Mouse (Mus musculus): ENCODE results near the gene Muc3. TPM values are rescaled to one million over a fixed set of nuclear protein-coding genes. Genes with fewer than 3 reads are reported as not detected.
"Not testable (repeated sequence)": the region's sequence is repeated elsewhere in the genome, so short reads cannot be mapped to it uniquely, and the experiment has no call there.

Gene Muc3
- polyA plus RNA-seq (2012; rRNA removed) (not detected in 2 replicates), polyA plus RNA-seq (2014; fragmentation: Nextera tagmentation; extraction: Ambion mirVana) (not detected in 2 replicates)

- not testable (repeated sequence) for H3K9ac ChIP-seq (ENCODE audit: low read depth, low read length, severe bottlenecking); H3K4me3 ChIP-seq (replicated peaks; ENCODE audit: low read length); H3K27me3 ChIP-seq (ENCODE audit: control insufficient read depth, insufficient read depth, low read length); H3K36me3 ChIP-seq (ENCODE audit: control insufficient read depth, insufficient read depth, low read length); H3K4me1 ChIP-seq (ENCODE audit: control insufficient read depth, insufficient read depth, low read length); DNase-seq (ENCODE audit: low spot score); H3K27ac ChIP-seq (replicated peaks; ENCODE audit: low read depth, low read length); ATAC-seq (ENCODE audit: low FRiP score, low read depth); H3K4me2 ChIP-seq (replicated peaks; ENCODE audit: low read depth, low read length, severe bottlenecking)
- peaks cover 11% of the 10 kb centered on the region; the same call in 1 of the 2 replicates for H3K9me3 ChIP-seq (ENCODE audit: control insufficient read depth, low read length)
Measured at GRCm38 (mm10) chr5:137149272-137149882, at the start of gene Muc3. Gene Muc3 (minus strand): TSS chr5:137149322.

GRCm38 (mm10) chr5:137194488-137195120, 45.5 kb upstream of the Muc3 start:
- DNase-seq (ENCODE audit: low spot score), result no peak
- Histone ChIP-seq H3K36me3 (ENCODE audit: control insufficient read depth, insufficient read depth, low read length) (no peaks in the 10 kb centered on the region), H3K4me1 (ENCODE audit: control insufficient read depth, insufficient read depth, low read length) (no peaks in the 10 kb centered on the region), H3K4me3 (replicated peaks; ENCODE audit: low read length) (no peak overlapping the region), H3K27me3 (ENCODE audit: control insufficient read depth, insufficient read depth, low read length) (0 out of 2 replicates have a peak, but pooled peaks cover 6% of the 10 kb centered on the region), H3K4me2 (replicated peaks; ENCODE audit: low read depth, low read length, severe bottlenecking) (no peak overlapping the region), H3K9ac (ENCODE audit: low read depth, low read length, severe bottlenecking) (no peak overlapping the region), H3K27ac (replicated peaks; ENCODE audit: low read depth, low read length) (no peak overlapping the region), H3K9me3 (ENCODE audit: control insufficient read depth, low read length) (no peaks in the 10 kb centered on the region)
- TF ChIP-seq POLR2A (IDR thresholded peaks at IDR 0.05; ENCODE audit: borderline replicate concordance, extremely low read depth, insufficient read depth, insufficient read length), result no peak
- WGBS, result 79% methylated on average over 8 of the region's 8 CpGs
- ATAC-seq (ENCODE audit: low FRiP score, low read depth), result no peak

GRCm38 (mm10) chr5:137193279-137193952, 44.3 kb upstream of the Muc3 start:
- no peak overlapping the region for H3K4me3 ChIP-seq (replicated peaks; ENCODE audit: low read length)
- ATAC-seq (ENCODE audit: low FRiP score, low read depth) (no peak), DNase-seq (ENCODE audit: low spot score) (no peak)
- no peak overlapping the region for H3K27ac ChIP-seq (replicated peaks; ENCODE audit: low read depth, low read length)
- WGBS, result 39% methylated on average over 8 of the region's 8 CpGs
- H3K9ac ChIP-seq (ENCODE audit: low read depth, low read length, severe bottlenecking), result no peak overlapping the region
- no peaks in the 10 kb centered on the region for H3K4me1 ChIP-seq (ENCODE audit: control insufficient read depth, insufficient read depth, low read length)
- 0 out of 2 replicates have a peak, but pooled peaks cover 6% of the 10 kb centered on the region for H3K27me3 ChIP-seq (ENCODE audit: control insufficient read depth, insufficient read depth, low read length)
- H3K4me2 ChIP-seq (replicated peaks; ENCODE audit: low read depth, low read length, severe bottlenecking), result no peak overlapping the region
- no peaks in the 10 kb centered on the region for H3K9me3 ChIP-seq (ENCODE audit: control insufficient read depth, low read length)
- TF ChIP-seq POLR2A (IDR thresholded peaks at IDR 0.05; ENCODE audit: borderline replicate concordance, extremely low read depth, insufficient read depth, insufficient read length), result no peak
- no peaks in the 10 kb centered on the region for H3K36me3 ChIP-seq (ENCODE audit: control insufficient read depth, insufficient read depth, low read length)

GRCm38 (mm10) chr5:137189326-137189725, 40.2 kb upstream of the Muc3 start:
- no peaks in the 10 kb centered on the region for H3K36me3 ChIP-seq (ENCODE audit: control insufficient read depth, insufficient read depth, low read length)
- H3K4me1 ChIP-seq (ENCODE audit: control insufficient read depth, insufficient read depth, low read length), result no peaks in the 10 kb centered on the region
- H3K9me3 ChIP-seq (ENCODE audit: control insufficient read depth, low read length), result no peaks in the 10 kb centered on the region
- DNase-seq (ENCODE audit: low spot score) (no peak), ATAC-seq (ENCODE audit: low FRiP score, low read depth) (no peak)
- peak overlapping the region; percentile 68 for H3K4me2 ChIP-seq (replicated peaks; ENCODE audit: low read depth, low read length, severe bottlenecking)
- no peak for TF ChIP-seq POLR2A (IDR thresholded peaks at IDR 0.05; ENCODE audit: borderline replicate concordance, extremely low read depth, insufficient read depth, insufficient read length)
- 0 out of 2 replicates have a peak, but pooled peaks cover 6% of the 10 kb centered on the region for H3K27me3 ChIP-seq (ENCODE audit: control insufficient read depth, insufficient read depth, low read length)
- peak overlapping the region; percentile 48 for H3K4me3 ChIP-seq (replicated peaks; ENCODE audit: low read length)
- H3K27ac ChIP-seq (replicated peaks; ENCODE audit: low read depth, low read length), result no peak overlapping the region
- H3K9ac ChIP-seq (ENCODE audit: low read depth, low read length, severe bottlenecking), result peak overlapping the region; percentile 73
- WGBS, result 2% methylated on average over 30 of the region's 34 CpGs

DNA sequence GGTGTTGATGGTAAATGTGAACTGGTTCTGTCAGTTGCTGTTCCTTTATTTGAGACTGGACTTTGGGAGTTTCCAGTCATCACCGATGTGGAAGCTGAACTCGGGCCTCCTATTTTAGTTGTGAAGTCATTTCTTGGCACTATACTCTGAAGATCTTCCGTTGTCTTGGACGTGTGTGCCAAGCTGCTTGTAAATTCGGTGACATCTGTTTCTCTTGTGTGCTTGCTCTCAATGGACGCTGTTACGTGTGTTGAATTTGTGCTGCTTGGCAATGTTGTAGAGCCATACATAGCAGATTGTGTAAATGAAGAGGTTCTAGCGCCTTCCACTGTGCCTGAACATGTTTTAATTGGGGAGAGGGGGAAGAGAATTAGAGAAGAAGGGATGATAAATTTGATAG, 36.2 kb upstream of the Muc3 start:
- no peak for ATAC-seq (ENCODE audit: low FRiP score, low read depth)

More for the DNA sequence above, 36.2 kb upstream of the Muc3 start:
- Histone ChIP-seq H3K27ac (replicated peaks; ENCODE audit: low read depth, low read length) (no peak overlapping the region), H3K4me1 (ENCODE audit: control insufficient read depth, insufficient read depth, low read length) (no peaks in the 10 kb centered on the region), H3K4me3 (replicated peaks; ENCODE audit: low read length) (no peak overlapping the region), H3K27me3 (ENCODE audit: control insufficient read depth, insufficient read depth, low read length) (0 out of 2 replicates have a peak, but pooled peaks cover 6% of the 10 kb centered on the region), H3K4me2 (replicated peaks; ENCODE audit: low read depth, low read length, severe bottlenecking) (no peak overlapping the region), H3K9me3 (ENCODE audit: control insufficient read depth, low read length) (no peaks in the 10 kb centered on the region), H3K36me3 (ENCODE audit: control insufficient read depth, insufficient read depth, low read length) (no peaks in the 10 kb centered on the region), H3K9ac (ENCODE audit: low read depth, low read length, severe bottlenecking) (no peak overlapping the region)
- no peak for TF ChIP-seq POLR2A (IDR thresholded peaks at IDR 0.05; ENCODE audit: borderline replicate concordance, extremely low read depth, insufficient read depth, insufficient read length)
- WGBS, result 81% methylated on average over 8 of the region's 8 CpGs
- DNase-seq (ENCODE audit: low spot score), result no peak
